Mouse (Mus musculus): ENCODE results near the gene Rora.

The Rora gene

GRCm38 (mm10) chr9:69289056-69290017 is 635.8 kb downstream of the Rora start:
- DNase-seq (ENCODE audit: low read depth, low spot score), result peak; percentile 90

GRCm38 (mm10) chr9:69290018-69290880 is 636.7 kb downstream of the Rora start:
- DNase-seq (ENCODE audit: low read depth, low spot score), result peak; percentile 43

GRCm38 (mm10) chr9:69290881-69291450 is 637.4 kb downstream of the Rora start:
- no peak for DNase-seq (ENCODE audit: low read depth, low spot score)

- DNase-seq (ENCODE audit: low read depth, low spot score), result no peak
These were observed 637.9 kb downstream of the Rora start for GRCm38 (mm10) chr9:69291451-69291850.

- DNase-seq (ENCODE audit: low read depth, low spot score), result no peak
These were observed 638.8 kb downstream of the Rora start for GRCm38 (mm10) chr9:69292353-69292752.

GRCm38 (mm10) chr9:69292776-69293687 is 639.4 kb downstream of the Rora start:
- DNase-seq (ENCODE audit: low read depth, low spot score), result no peak

- no peak for DNase-seq (ENCODE audit: low read depth, low spot score)
These were observed 640.1 kb downstream of the Rora start for GRCm38 (mm10) chr9:69293688-69294074.

GRCm38 (mm10) chr9:69294426-69294825 is 640.8 kb downstream of the Rora start:
- DNase-seq (ENCODE audit: low read depth, low spot score), result no peak

GRCm38 (mm10) chr9:69294856-69295255 is 641.3 kb downstream of the Rora start:
- DNase-seq (ENCODE audit: low read depth, low spot score), result no peak

GRCm38 (mm10) chr9:69295826-69296225 is 642.2 kb downstream of the Rora start:
- no peak for DNase-seq (ENCODE audit: low read depth, low spot score)

GRCm38 (mm10) chr9:69296418-69296817 is 642.8 kb downstream of the Rora start:
- DNase-seq (ENCODE audit: low read depth, low spot score), result peak; percentile 57

GRCm38 (mm10) chr9:69297766-69298375 is 644.3 kb downstream of the Rora start:
- DNase-seq (ENCODE audit: low read depth, low spot score), result no peak

- no peak for DNase-seq (ENCODE audit: low read depth, low spot score)
These were observed 645.2 kb downstream of the Rora start for GRCm38 (mm10) chr9:69298566-69299335.

- no peak for DNase-seq (ENCODE audit: low read depth, low spot score)
These were observed 645.9 kb downstream of the Rora start for GRCm38 (mm10) chr9:69299484-69299883.

GRCm38 (mm10) chr9:69300296-69300695 is 646.7 kb downstream of the Rora start:
- no peak for DNase-seq (ENCODE audit: low read depth, low spot score)

- no peak for DNase-seq (ENCODE audit: low read depth, low spot score)
These were observed 647.9 kb downstream of the Rora start for GRCm38 (mm10) chr9:69301445-69301844.

GRCm38 (mm10) chr9:69301955-69302354 is 648.4 kb downstream of the Rora start:
- no peak for DNase-seq (ENCODE audit: low read depth, low spot score)

- no peak for DNase-seq (ENCODE audit: low read depth, low spot score)
These were observed 649.3 kb downstream of the Rora start for GRCm38 (mm10) chr9:69302846-69303245.

- DNase-seq (ENCODE audit: low read depth, low spot score), result no peak
These were observed 649.9 kb downstream of the Rora start for GRCm38 (mm10) chr9:69303346-69303944.
